Mouse (Mus musculus) Patski (cell line): ENCODE results near the gene Nfix. TPM values are rescaled to one million over a fixed set of nuclear protein-coding genes. Genes with fewer than 3 reads are reported as not detected.

ENCODE experiments used
- ATAC-seq: fragments of 100-300 bp; one replicate; pipeline ENCODE4 v1.8.0; 2021
- CTCF ChIA-PET: fragments of 350-600 bp; sonication (Branson Sonifier 250); formaldehyde crosslinking; loops from one replicate; lab custom pipeline; 2022; ENCODE audit warnings: inconsistent platforms; lab: Charles Lee
- POLR2A ChIA-PET: fragments of 350-600 bp; sonication (Branson Sonifier 250); formaldehyde crosslinking; loops from one replicate; lab custom pipeline; 2022; ENCODE audit warnings: antibody characterized with exemption, inconsistent platforms; lab: Charles Lee
- DNase-seq: peaks from one replicate; pipeline ENCODE4 v3.0.0-alpha.2; 2011; ENCODE audit warnings: low read depth, low spot score
- H3K27me3 ChIP-seq: fragments of 371-371 bp; one replicate; pipeline ENCODE4 v1.5.1; 2021
- CTCF ChIP-seq: fragments of 100-300 bp; IDR thresholded peaks from one replicate; pipeline ENCODE4 v1.5.1; 2021
- in situ Hi-C: fragments of 300-500 bp; cut with MboI; formaldehyde crosslinking; loops from 3 replicates; pipeline ENCODE4 v1.11.1; 2018; ENCODE audit warnings: low pct_unique_long_range_greater_than_20kb, mixed read lengths
- polyA plus RNA-seq: library from polyadenylated mRNA; unstranded; gene quantifications from one replicate; pipeline ENCODE4 v1.2.3, GENCODE M21; 2021

Nfix gene
- polyA plus RNA-seq, 1 experiment from 2014 or later: 32.5 TPM

DNA sequence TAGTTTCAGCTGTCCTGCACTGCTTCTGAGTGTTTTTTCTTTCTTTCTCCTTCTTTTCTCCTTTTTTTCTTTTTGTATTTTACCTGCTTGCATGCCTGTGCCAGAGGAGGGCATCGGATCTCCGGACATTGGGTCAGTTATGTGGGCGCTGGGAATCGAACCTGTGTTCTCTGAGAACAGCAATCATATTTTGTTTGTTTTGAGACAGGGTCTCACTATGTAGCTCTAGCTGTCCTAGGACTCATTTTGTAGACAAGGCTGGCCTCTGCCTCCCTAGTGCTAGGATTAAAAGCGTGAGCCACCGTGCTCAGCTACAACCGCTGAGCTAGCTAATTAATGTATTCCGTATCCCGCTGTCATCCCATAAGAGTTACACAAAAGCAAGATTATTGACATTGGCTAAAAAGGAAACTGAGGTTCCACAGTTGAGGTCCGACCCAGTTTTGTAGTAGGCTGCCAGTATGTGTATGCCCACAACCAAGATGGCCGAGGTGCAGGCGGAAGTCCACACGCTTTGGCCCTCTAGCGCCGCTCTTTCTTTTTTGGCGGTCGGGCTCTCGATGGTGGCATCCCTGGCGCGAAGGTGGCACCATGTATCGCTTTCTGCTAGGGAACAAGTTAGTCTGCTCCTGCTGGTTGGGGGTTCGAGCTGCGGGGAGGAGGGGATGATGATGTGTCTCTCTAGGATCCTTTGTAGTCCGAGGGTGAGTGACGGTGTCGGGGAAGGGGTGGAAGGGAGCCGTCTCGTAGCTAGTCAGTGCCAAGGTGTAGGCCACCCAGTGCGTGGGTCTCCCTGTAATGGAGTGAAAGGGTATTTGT is 135.4 kb downstream of the Nfix start:
- ATAC-seq: no peak

GRCm38 (mm10) chr8:84663483-84664327 is 136.4 kb downstream of the Nfix start:
- no peaks in the 10 kb centered on the region for H3K27me3 ChIP-seq
- in situ Hi-C loops: loop anchor here (10.0 to 25.0 kb wide), 2 partner anchors 321 to 651 kb away; partner anchors contain the start of genes 1700067K01Rik, 2210011C24Rik and Palm3
- ChIA-PET CTCF (interaction anchor here (1.4 kb wide), 1 partner anchor 20 kb away, joined by 4 read pairs; no protein-coding TSS in a partner anchor), POLR2A (no interaction called here)
- DNase-seq: no peak
- peak; percentile 38 for ATAC-seq
- TF ChIP-seq CTCF: no peak

More for the DNA sequence above, 135.4 kb downstream of the Nfix start:
- H3K27me3 ChIP-seq: no peaks in the 10 kb centered on the region
- no peak for DNase-seq
- in situ Hi-C loops: loop anchor here (10.0 to 25.0 kb wide), 2 partner anchors 320 to 652 kb away; partner anchors contain the start of genes 1700067K01Rik, 2210011C24Rik and Palm3
- TF ChIP-seq CTCF: no peak
- ChIA-PET POLR2A (interaction anchor here (0.8 to 0.9 kb wide), 3 partner anchors 17 to 44 kb away, joined by 3 read pairs; no protein-coding TSS in a partner anchor), CTCF (interaction anchor here (1.2 to 1.8 kb wide), 4 partner anchors 15 to 148 kb away, joined by 3 to 7 read pairs (median 4); no protein-coding TSS in a partner anchor)

DNA sequence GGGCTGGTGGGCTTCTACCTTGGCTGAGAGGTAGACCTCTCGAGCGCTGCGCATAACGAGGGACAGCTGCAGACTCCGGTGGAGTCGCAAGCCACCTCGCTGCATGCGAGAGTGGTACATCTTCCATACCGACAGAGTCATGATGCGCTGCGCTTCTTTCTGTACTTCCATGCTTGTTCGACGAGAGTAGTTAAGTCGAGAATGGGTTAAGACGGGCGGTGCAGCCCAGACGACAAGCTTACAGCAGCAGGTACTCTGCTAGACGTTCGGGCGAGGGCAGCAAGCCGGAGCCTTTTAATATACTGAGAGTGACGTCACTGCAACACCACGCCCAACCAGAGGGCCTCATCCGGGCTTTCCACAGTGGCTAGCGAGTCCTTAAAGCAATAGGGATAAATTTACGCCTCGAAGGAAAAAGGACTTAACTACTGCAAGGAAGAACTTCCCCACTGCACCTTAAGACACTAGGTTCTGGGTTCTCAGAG is 137.5 kb downstream of the Nfix start, which contains the start of gene Ier2:
Gene Ier2 (minus strand): TSS at position 272 of the 485 bp plus-strand sequence.
- ATAC-seq (peak; percentile 37), DNase-seq (peak; percentile 91)
- TF ChIP-seq CTCF: no peak
- CTCF ChIA-PET: no interaction called here
- POLR2A ChIA-PET: interaction anchor here (0.7 to 2.0 kb wide), 4 partner anchors 22 to 1228 kb away, joined by 3 to 5 read pairs (median 4); no protein-coding TSS in a partner anchor
- H3K27me3 ChIP-seq: no peaks in the 10 kb centered on the region
- in situ Hi-C loops: loop anchor here (10.0 to 25.0 kb wide), 2 partner anchors 322 to 650 kb away; partner anchors contain the start of genes 1700067K01Rik, 2210011C24Rik and Palm3

- CTCF ChIA-PET: interaction anchor here (1.0 kb wide), 1 partner anchor 151 kb away, joined by 3 read pairs; no protein-coding TSS in a partner anchor
- TF ChIP-seq CTCF: no peak
- POLR2A ChIA-PET: interaction anchor here (1.0 to 2.0 kb wide), 4 partner anchors 22 to 313 kb away, joined by 3 to 5 read pairs (median 4); partner anchors contain the start of gene Gadd45gip1
- in situ Hi-C loops: loop anchor here (10.0 to 25.0 kb wide), 2 partner anchors 323 to 650 kb away; partner anchors contain the start of genes 1700067K01Rik, 2210011C24Rik and Palm3
- H3K27me3 ChIP-seq: no peaks in the 10 kb centered on the region
- DNase-seq (no peak), ATAC-seq (peak; percentile 1)
These were observed 138.1 kb downstream of the Nfix start for GRCm38 (mm10) chr8:84661961-84662571.

DNA sequence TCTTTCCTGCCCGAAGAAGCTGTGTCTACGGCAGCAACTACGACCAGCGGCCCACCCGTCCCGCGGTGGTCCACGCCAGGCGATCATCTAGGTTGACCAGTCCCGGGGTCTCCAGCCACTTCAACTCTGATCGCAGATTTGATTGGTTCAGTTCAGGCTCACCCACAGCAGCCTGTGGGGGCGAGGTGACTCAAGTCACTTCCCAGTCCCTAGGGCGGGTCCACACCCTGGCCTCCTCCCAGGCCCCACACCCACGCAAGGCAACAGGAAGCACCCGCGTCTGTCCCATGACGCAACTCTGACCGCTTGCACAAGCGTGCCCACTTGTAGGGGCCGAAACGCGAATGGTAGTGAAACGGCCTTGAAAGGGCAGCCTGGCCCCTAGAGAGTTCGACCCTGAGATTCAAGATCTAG is 138.7 kb downstream of the Nfix start:
- peak; percentile 7 for ATAC-seq

DNA sequence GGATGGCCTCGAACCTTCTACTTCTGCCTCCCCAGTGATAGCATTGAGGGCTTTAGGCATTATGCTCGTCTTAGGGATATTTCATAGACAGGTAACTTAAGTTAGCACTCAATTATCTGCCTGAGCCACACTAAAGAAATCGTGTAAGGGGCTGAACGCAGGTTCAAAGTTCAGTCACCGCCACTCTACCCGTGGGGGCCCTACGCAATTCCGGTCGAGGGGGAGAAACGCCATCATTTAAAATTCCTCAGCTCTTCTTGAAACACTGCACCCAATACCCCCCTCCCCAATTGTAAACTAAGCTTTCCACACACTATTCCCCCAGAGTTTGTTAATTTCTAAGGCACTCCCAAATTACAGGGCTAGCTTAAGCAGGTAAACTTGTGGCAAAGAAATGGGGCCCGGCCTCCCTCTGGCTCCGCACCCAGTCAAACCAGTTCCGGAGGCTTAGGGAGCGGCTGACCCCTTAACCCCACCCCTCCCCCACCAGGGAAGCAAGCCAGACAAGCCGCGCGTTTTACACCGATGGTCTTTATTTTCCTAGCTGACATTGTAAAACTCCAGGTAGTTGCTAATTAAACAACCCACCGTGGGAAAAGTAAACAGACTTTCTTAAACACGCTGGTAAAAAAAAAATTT is 139.2 kb downstream of the Nfix start:
- no peaks in the 10 kb centered on the region for H3K27me3 ChIP-seq
- no peak for TF ChIP-seq CTCF
- in situ Hi-C loops: loop anchor here (10.0 to 25.0 kb wide), 2 partner anchors 324 to 649 kb away; partner anchors contain the start of genes 1700067K01Rik, 2210011C24Rik and Palm3
- ChIA-PET CTCF (interaction anchor here (1.0 to 2.0 kb wide), 5 partner anchors 21 to 474 kb away, joined by 3 to 5 read pairs (median 3); no protein-coding TSS in a partner anchor), POLR2A (interaction anchor here (0.9 to 2.0 kb wide), 4 partner anchors 23 to 171 kb away, joined by 3 to 5 read pairs (median 4); partner anchors contain the start of gene Gadd45gip1)
- ATAC-seq (no peak), DNase-seq (no peak)

More for the DNA sequence above, 138.7 kb downstream of the Nfix start:
- in situ Hi-C loops: loop anchor here (10.0 to 25.0 kb wide), 2 partner anchors 323 to 649 kb away; partner anchors contain the start of genes 1700067K01Rik, 2210011C24Rik and Palm3
- no peak for DNase-seq
- POLR2A ChIA-PET: interaction anchor here (0.9 to 2.0 kb wide), 4 partner anchors 23 to 170 kb away, joined by 3 to 5 read pairs (median 4); partner anchors contain the start of gene Gadd45gip1
- H3K27me3 ChIP-seq: no peaks in the 10 kb centered on the region
- TF ChIP-seq CTCF: no peak
- CTCF ChIA-PET: interaction anchor here (1.0 to 2.0 kb wide), 3 partner anchors 22 to 154 kb away, joined by 3 to 5 read pairs (median 3); no protein-coding TSS in a partner anchor

DNA sequence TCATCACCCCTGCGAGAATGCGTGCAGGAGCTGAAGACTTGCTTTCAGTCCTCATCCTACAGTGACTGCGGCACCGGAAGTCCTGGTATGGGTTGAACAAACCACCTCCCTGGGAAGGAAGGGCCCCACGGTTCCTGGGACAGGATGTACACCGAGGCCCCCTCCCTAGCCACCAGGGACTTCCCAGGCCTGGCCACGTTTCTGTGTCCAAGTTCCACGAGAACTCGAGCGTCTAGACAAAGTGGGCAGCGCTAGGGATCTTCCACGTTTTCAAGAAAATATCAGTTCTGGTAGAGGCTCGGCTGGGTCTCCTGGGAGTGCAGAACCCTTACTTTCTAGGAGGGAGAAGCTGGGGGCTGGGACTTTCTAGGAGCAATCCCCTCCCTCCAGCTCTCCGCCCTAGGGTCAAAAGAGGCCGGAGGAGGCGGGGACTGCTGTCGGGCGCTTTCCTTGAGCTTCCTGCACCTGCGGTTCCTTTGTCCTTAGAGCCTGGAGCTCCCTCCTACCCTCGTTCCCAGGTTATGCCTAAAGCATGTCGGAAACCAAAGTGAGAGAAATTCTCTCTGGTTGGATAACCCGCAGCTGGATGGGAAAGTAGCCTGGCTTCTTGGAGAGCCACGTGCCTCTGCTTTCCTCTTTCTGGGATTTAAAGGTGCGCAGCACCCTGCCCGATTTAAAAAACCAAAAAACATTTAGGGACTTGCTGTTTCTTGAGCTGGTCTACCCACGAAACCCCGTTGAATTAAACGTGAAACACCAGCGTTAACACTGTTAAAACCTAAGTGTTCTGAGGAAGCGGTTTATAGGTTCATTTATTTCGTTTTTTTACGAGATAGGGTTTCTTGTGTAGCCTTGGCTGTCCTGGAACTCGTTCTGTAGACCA is 140.0 kb downstream of the Nfix start:
- POLR2A ChIA-PET: interaction anchor here (0.6 to 1.5 kb wide), 4 partner anchors 28 to 377 kb away, joined by 3 to 7 read pairs (median 3); partner anchors contain the start of genes Gadd45gip1 and Nacc1
- DNase-seq (no peak), ATAC-seq (peak; percentile 9)
- no peak for TF ChIP-seq CTCF
- in situ Hi-C loops: loop anchor here (10.0 to 25.0 kb wide), 2 partner anchors 325 to 648 kb away; partner anchors contain the start of genes 1700067K01Rik, 2210011C24Rik and Palm3
- no peaks in the 10 kb centered on the region for H3K27me3 ChIP-seq
- CTCF ChIA-PET: interaction anchor here (0.9 to 2.0 kb wide), 6 partner anchors 21 to 474 kb away, joined by 3 to 5 read pairs (median 3); no protein-coding TSS in a partner anchor
